In the genomic region with DNA sequence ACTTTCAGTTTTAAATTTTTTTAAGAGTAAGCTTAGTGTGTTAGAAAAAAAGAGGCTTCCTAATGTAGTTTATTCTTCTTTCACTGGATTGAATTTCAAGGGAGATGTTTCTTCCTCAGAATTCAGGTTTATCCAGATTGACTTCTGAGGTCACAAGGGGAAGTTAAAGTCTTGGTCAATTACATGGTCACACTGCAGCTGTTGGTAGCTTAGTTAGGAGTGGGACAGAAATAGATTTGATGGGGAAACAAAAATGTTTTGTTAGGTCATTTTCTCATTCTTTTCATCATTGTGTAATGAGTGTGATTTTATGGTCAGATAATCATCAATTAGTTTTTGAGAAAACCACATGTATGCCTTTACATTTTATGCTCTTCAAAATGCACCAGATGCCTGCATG, we compare ENCODE assay signal across 19 mouse cellular contexts.
"Had no signal": no experiment of that assay in that cellular context is flagged by ENCODE, and none has a peak within 500 bp of the region (broad histone marks: within the 10 kb centered on the region; RNA-seq: fewer than 3 reads in every experiment).

No protein-coding gene starts in this region.

- H3K4me2 ChIP-seq: liver, embryonic 15.5 days; lung, embryonic 15.5 days; midbrain, embryonic 11.5 days; midbrain, embryonic 13.5 days; midbrain, embryonic 15.5 days; neural tube, embryonic 13.5 days; neural tube, embryonic 15.5 days; stomach, embryonic 15.5 days had no signal

- H3K4me3 ChIP-seq: liver, embryonic 15.5 days; lung, embryonic 15.5 days; megakaryocyte, embryonic 14.5 days; midbrain, embryonic 13.5 days; midbrain, embryonic 15.5 days; neural tube, embryonic 13.5 days; neural tube, embryonic 15.5 days; stomach, embryonic 15.5 days had no signal

- ATAC-seq: liver, postnatal 0 days; lung, postnatal 0 days; midbrain, embryonic 13.5 days; midbrain, embryonic 15.5 days had no signal

- H3K4me1 ChIP-seq: liver, embryonic 15.5 days; lung, embryonic 15.5 days; megakaryocyte, embryonic 14.5 days; midbrain, embryonic 15.5 days; neural tube, embryonic 13.5 days; neural tube, embryonic 15.5 days; stomach, embryonic 15.5 days had no signal

- H3K27me3 ChIP-seq: liver, embryonic 15.5 days; lung, embryonic 15.5 days; midbrain, embryonic 13.5 days; midbrain, embryonic 15.5 days; neural tube, embryonic 13.5 days; neural tube, embryonic 15.5 days; stomach, embryonic 15.5 days had no signal

- H3K27ac ChIP-seq: liver, embryonic 15.5 days; lung, embryonic 15.5 days; macrophage; midbrain, embryonic 13.5 days; midbrain, embryonic 15.5 days; neural tube, embryonic 13.5 days; neural tube, embryonic 15.5 days; stomach, embryonic 15.5 days; stomach, postnatal 0 days had no signal

- H3K9me3 ChIP-seq: liver, embryonic 15.5 days; lung, embryonic 15.5 days; midbrain, embryonic 13.5 days; midbrain, embryonic 15.5 days; neural tube, embryonic 13.5 days; neural tube, embryonic 15.5 days; stomach, embryonic 15.5 days had no signal

- DNase-seq: liver, postnatal 0 days; lung, adult 2 months; lung, postnatal 14 days; lung, postnatal 36 days; right cerebral cortex, postnatal 14 days; thymus, adult 2 months; thymus, postnatal 36 days had no signal

- H3K36me3 ChIP-seq: liver, embryonic 15.5 days; lung, embryonic 15.5 days; midbrain, embryonic 13.5 days; midbrain, embryonic 15.5 days; neural tube, embryonic 13.5 days; neural tube, embryonic 15.5 days; stomach, embryonic 15.5 days had no signal

- H3K9ac ChIP-seq: liver, embryonic 15.5 days; liver, postnatal 0 days; lung, embryonic 15.5 days; midbrain, embryonic 13.5 days; midbrain, embryonic 15.5 days; neural tube, embryonic 13.5 days; neural tube, embryonic 15.5 days; stomach, embryonic 15.5 days had no signal
